Mouse (Mus musculus): ENCODE measurements around the gene Nelfa.
"Not testable (repeated sequence)": the region's sequence is repeated elsewhere in the genome, so short reads cannot be mapped to it uniquely, and the experiment has no call there.

Gene Nelfa

GRCm38 (mm10) chr5:33919466-33919865 is 16.7 kb downstream of the Nelfa start:
- no peak for DNase-seq (ENCODE audit: low spot score)

GRCm38 (mm10) chr5:33916616-33917015 is 19.6 kb downstream of the Nelfa start:
- DNase-seq (ENCODE audit: low spot score) = not testable (repeated sequence)

DNA sequence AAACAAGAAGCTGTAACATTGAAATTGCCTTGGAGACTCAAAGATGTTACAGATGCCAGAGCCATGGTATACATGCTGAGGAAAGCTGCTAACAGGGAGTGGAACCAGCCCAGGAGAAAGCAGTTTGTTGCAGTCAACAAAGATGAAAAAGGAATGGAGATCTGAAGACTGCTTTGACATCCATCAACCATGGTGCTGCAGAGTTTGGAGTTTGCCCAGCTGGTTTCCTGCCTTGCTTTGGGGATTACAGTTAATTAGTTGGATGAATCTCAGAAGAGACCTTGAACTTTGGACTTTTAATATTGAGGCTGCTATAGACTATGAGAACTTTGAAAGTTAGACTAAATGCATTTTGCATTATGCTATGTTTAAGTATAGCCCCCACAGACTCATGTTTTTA is 21.2 kb downstream of the Nelfa start:
- DNase-seq (ENCODE audit: low spot score) = not testable (repeated sequence)

DNA sequence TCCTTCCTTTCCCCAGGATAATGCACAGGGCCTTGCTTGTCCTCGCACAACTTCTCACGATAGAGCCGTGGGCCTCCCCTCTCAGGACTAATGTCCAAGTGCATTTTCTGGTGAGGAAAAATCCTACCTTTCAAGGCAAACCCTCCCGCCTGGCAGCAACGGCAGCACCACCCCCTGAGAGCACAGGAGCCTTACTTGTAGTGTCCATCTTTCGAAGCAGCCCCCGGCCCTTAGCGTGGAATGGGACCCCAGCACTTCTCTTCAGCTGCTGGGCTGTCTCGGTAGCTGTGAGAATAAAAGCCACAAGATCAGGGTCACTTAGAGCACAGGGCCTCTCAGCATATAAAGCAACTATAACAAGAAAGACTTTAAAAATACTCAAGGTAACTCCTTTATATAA is 33.0 kb downstream of the Nelfa start:
- DNase-seq (ENCODE audit: low spot score) = peak; percentile 36

DNA sequence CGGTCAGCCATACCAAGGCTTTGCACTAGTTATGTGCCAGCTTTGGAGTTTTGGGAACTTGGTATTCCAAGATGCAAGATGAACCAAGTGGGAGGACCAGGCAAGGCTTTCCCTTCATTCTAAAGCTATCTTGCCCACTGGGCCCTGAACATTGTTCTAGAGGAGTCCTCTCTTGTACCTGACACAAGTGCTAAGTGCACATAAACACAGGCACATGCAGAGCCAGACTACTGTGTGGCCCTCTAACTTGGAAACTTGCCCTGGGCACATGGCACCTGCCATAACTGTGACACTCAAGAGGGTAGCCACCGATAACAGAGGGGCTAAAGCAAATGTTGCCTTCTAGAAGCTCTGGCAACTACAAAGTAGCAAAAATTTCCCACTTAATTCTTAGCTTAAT is 33.5 kb downstream of the Nelfa start:
- peak; percentile 14 for DNase-seq (ENCODE audit: low spot score)

DNA sequence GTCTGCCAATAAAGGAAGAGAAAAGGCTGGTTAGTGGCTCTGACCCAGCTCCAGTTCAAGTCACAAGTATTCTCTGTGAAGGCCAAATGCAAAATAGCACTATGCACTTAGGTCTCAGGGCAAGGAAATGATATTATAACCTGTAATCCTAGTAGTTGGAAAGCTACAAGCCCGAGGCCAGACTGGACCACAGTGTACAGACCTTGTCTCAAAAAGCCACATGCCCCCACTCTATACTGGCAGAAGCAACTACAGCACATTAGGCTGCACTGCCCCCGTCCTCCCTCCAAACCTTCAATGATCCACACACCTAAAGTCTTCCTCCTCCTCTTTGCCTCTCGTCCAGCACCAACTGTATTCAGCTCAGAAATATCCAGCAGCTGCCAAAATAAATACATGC is 34.9 kb downstream of the Nelfa start:
- DNase-seq (ENCODE audit: low spot score) = peak; percentile 23

DNA sequence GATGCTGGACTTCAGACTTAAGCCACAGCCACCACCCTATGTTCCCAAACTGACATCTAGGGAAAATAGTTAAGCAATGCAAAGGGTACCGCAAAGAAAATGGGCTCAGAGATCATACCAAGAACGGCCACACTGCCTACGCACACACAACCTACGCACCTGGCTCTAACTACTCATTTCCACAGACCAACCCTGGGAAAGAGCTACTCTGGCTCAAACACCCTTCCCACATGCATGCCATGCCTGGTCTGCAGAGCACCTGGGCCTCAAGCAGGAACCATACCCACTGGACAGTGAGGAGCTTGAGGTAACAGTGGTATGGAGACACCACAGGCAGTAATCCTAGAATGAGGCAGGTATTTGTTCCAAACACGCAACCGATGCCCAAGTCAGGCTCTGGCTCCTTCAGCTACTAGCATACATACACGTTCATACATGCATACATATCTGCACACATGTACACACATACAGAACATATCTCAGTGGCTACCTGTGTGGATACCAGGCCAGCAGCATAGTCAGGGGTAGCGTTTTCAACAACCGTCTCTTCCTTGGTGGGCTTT is 35.4 kb downstream of the Nelfa start:
- DNase-seq (ENCODE audit: low spot score) = peak; percentile 26

- peak; percentile 31 for DNase-seq (ENCODE audit: low spot score)
These were observed 36.1 kb downstream of the Nelfa start for GRCm38 (mm10) chr5:33900101-33900500.

DNA sequence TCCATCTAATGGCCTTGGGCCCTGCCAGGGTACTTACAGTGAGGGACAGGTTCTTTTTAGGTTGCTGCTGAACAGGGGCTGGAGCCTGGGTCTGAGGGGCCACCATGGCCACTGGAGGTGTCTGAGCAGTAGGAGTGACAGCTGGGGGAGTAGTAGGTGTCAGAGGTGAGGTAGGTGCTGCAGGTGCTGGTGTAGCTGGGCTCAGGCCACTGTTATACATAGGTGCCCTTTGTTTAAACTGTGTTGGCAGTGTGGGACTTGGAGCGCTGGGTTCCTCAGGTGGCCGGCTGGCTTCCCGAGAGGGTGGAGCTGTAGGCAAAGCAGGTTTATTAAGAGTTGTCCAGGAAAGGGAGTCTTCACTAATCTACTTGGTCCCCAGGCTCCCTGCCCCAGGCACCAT is 37.0 kb downstream of the Nelfa start:
- peak; percentile 27 for DNase-seq (ENCODE audit: low spot score)

DNA sequence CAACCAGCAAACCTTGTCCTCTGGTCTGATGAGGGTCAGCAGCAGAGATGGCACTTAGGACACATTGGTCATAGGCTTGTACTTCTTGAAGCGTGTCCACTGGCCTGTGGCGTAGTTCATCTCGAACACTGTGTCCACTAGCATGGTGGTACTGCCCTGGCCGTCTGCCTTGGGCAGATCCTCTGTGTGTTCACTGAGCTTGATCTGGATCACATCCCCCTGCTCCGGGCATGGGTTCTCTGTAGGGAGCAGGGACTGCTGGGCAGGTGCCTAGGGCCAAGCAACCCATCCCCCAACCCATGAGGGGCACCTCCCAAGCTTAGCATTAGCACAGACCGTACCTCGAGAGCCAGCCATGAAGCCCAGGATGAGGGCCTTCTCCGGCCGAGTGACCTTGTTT is 37.5 kb downstream of the Nelfa start:
- DNase-seq (ENCODE audit: low spot score) = peak; percentile 39

- peak; percentile 34 for DNase-seq (ENCODE audit: low spot score)
These were observed 39.1 kb downstream of the Nelfa start for GRCm38 (mm10) chr5:33897158-33897557.

GRCm38 (mm10) chr5:33895116-33895515 is 41.1 kb downstream of the Nelfa start:
- DNase-seq (ENCODE audit: low spot score) = peak; percentile 34

DNA sequence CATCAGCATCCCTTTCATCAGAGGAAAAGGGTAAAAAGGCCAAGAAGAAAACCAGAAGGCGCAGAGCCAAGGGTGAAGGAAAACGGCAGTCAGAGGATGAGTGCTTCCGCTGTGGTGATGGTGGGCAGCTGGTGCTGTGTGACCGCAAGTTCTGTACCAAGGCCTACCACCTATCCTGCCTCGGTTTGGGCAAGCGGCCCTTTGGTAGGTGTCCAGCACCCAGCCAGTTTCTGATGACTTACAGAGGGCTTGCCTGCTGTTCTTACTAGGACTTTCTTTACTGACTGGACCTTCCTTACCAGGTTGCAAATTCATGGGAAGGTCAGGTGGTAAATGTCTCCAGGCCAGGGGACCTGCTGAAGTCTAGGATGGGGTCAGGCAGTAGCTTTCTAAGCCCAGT is 42.8 kb downstream of the Nelfa start:
- peak; percentile 41 for DNase-seq (ENCODE audit: low spot score)

DNA sequence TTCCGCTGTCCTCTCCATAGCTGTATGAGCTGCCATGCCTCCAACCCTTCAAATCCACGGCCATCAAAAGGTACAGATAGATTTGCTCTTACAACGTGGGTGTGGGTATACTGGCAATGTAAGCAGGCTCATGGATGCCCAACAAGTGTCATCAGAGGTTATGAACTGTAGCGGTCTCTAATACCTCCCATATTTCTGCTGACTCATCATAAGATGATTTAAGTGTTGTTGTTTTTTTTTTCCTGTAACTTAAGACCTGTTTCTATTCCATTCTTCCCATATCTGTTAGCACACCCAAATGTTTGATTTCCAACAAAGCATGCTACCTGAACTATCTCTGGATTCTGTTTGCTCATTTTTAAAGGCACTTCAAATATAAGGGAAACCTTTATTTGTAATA is 55.1 kb downstream of the Nelfa start:
- no peak for DNase-seq (ENCODE audit: low spot score)

DNA sequence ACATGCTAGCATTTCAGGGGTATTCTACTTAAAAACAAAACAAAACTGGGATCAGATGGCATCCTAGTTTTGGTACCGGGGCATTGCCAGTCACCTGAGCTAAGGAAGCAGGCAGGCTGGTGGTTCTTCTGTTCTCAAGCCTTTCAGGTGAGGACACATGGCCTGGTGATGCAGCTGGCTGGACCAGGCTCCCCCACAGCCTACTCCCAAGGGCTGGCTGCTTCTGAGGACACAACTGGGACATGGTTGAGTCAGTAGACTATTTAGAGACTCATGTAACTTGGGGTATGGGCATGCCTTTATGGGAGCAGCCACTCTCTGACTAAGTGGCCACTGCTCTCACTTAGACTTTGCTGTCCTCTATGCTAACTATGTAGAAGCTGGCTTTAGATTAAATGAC is 60.7 kb downstream of the Nelfa start:
- DNase-seq (ENCODE audit: low spot score) = no peak

DNA sequence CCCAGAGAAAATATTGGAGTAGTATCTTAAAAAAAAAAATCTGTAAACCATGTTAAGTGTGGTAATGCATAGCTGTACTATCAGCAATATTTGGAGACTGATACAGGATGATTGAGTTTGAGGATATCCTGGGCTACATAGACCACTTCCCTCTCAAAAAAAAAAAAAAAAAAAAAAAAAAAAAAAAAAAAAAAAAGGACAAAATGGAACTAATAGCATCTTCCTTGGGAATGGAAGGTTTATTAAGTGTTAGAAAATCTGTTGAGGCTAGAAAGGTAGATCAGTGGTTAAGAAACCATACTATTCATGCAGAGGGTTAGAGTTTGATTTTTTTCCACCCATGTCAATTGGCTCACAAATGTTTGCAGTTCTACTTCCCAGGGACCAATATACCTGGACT is 78.5 kb downstream of the Nelfa start:
- DNase-seq (ENCODE audit: low spot score) = no peak

GRCm38 (mm10) chr5:33854019-33854418 is 82.2 kb downstream of the Nelfa start:
- no peak for DNase-seq (ENCODE audit: low spot score)

DNA sequence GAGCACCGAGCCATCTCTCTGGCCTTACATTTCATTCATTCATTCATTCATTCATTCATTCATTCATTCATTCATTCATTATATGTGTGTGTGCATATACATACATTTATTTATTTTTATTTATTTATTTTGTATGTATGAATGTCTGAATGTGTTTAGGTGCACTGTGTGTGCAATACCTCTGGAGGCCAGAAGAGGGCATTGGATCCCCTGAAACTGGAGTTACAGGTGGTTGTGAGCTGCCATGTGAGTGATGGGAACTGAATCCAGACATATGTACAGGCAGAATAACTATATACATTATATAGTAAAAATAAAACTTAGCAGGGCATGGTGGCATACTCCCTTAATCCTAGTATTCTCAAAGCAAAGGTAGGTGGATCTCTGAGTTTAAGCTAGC is 83.1 kb downstream of the Nelfa start:
- DNase-seq (ENCODE audit: low spot score) = no peak

- DNase-seq (ENCODE audit: low spot score) = no peak
These were observed 84.7 kb downstream of the Nelfa start for GRCm38 (mm10) chr5:33851466-33851865.
